Mouse (Mus musculus) limb, embryonic 15.5 days (tissue): Measurements from ENCODE around the gene Cct2. TPM values are rescaled to one million over a fixed set of nuclear protein-coding genes. Genes with fewer than 3 reads are reported as not detected.
A peak's percentile ranks its signal among the peaks of the same experiment; 100 is the strongest.

Experiments
- ATAC-seq: fragments of 200-750 bp; cut with Nextera tagmentation; 2 replicates; pipeline ENCODE4 v1.8.0; 2017; ENCODE audit warnings: low read depth, moderate TSS enrichment; ENCODE audit not compliant: insufficient number of reproducible peaks, low FRiP score, low TSS enrichment
- H3K27ac ChIP-seq: fragments of 300-500 bp; sonication (generic); 2 replicates; pipeline ENCODE4 v1.5.1; 2015; ENCODE audit warnings: moderate library complexity, mild to moderate bottlenecking, inconsistent platforms
- H3K27me3 ChIP-seq: fragments of 300-500 bp; sonication (generic); 2 replicates; pipeline ENCODE4 v1.6.1; 2015; ENCODE audit warnings: inconsistent platforms
- H3K36me3 ChIP-seq: fragments of 300-500 bp; sonication (generic); 2 replicates; pipeline ENCODE4 v1.6.1; 2015; ENCODE audit warnings: inconsistent platforms
- H3K4me1 ChIP-seq: fragments of 300-500 bp; sonication (generic); 2 replicates; pipeline ENCODE4 v1.6.1; 2015; ENCODE audit warnings: inconsistent platforms
- H3K4me2 ChIP-seq: fragments of 300-500 bp; sonication (generic); 2 replicates; pipeline ENCODE4 v1.6.1; 2015; ENCODE audit warnings: mild to moderate bottlenecking, inconsistent platforms
- H3K4me3 ChIP-seq: fragments of 300-500 bp; sonication (generic); 2 replicates; pipeline ENCODE4 v1.5.1; 2015; ENCODE audit warnings: mild to moderate bottlenecking, inconsistent platforms
- H3K9ac ChIP-seq: fragments of 300-500 bp; sonication (generic); 2 replicates; pipeline ENCODE4 v1.6.1; 2015; ENCODE audit warnings: inconsistent platforms
- H3K9me3 ChIP-seq: fragments of 300-500 bp; sonication (generic); 2 replicates; pipeline ENCODE4 v1.6.1; 2016; ENCODE audit warnings: inconsistent platforms
- WGBS: fragments of 180-500 bp; shearing (Covaris S2); methylation state at CpG from one replicate; pipeline ENCODE4 v1.1.7; 2015; 5-methylcytosine and 5-hydroxymethylcytosine counted together
- polyA plus RNA-seq: library from polyadenylated mRNA; unstranded; fragments of >200 nt; fragmentation: Nextera tagmentation; extraction: Ambion mirVana; gene quantifications from 2 replicates; pipeline ENCODE4 v1.2.1, GENCODE M21; 2015

The Cct2 gene
- polyA plus RNA-seq, 1 experiment from 2014 or later, result 210 TPM

- H3K27me3 ChIP-seq, result peaks cover 6% of the 10 kb centered on the region; the same call in 1 of the 2 replicates
- H3K9me3 ChIP-seq, result no peaks in the 10 kb centered on the region
- H3K27ac ChIP-seq, result no peak overlapping the region
- peak; percentile 74 for ATAC-seq
- no peaks in the 10 kb centered on the region for H3K36me3 ChIP-seq
- H3K4me1 ChIP-seq, result peaks cover 12% of the 10 kb centered on the region
- H3K4me2 ChIP-seq, result no peak overlapping the region
- H3K9ac ChIP-seq, result no peak overlapping the region
- 15% methylated on average over 21 of the region's 21 CpGs for WGBS
- no peak overlapping the region for H3K4me3 ChIP-seq
These were observed 42.4 kb downstream of the Cct2 start for GRCm38 (mm10) chr10:117021020-117021754.

- no peaks in the 10 kb centered on the region for H3K27me3 ChIP-seq
- H3K4me2 ChIP-seq, result no peak overlapping the region
- no peak overlapping the region for H3K27ac ChIP-seq
- WGBS, result 60% methylated on average over 7 of the region's 7 CpGs
- ATAC-seq, result no peak
- H3K9me3 ChIP-seq, result no peaks in the 10 kb centered on the region
- no peak overlapping the region for H3K4me3 ChIP-seq
- peaks cover 11% of the 10 kb centered on the region; the same call in 1 of the 2 replicates for H3K4me1 ChIP-seq
- no peaks in the 10 kb centered on the region for H3K36me3 ChIP-seq
- H3K9ac ChIP-seq, result no peak overlapping the region
These were observed 45.3 kb downstream of the Cct2 start for GRCm38 (mm10) chr10:117018281-117018840.

GRCm38 (mm10) chr10:117014565-117014964 lies 49.0 kb downstream of the Cct2 start:
- H3K4me2 ChIP-seq, result no peak overlapping the region
- no peaks in the 10 kb centered on the region for H3K9me3 ChIP-seq
- no peak overlapping the region for H3K27ac ChIP-seq
- no peaks in the 10 kb centered on the region for H3K27me3 ChIP-seq
- H3K9ac ChIP-seq, result no peak overlapping the region
- ATAC-seq, result no peak
- WGBS, result 80% methylated on average over 5 of the region's 5 CpGs
- peaks cover 5% of the 10 kb centered on the region; the same call in 1 of the 2 replicates for H3K4me1 ChIP-seq
- no peak overlapping the region for H3K4me3 ChIP-seq
- H3K36me3 ChIP-seq, result no peaks in the 10 kb centered on the region

DNA sequence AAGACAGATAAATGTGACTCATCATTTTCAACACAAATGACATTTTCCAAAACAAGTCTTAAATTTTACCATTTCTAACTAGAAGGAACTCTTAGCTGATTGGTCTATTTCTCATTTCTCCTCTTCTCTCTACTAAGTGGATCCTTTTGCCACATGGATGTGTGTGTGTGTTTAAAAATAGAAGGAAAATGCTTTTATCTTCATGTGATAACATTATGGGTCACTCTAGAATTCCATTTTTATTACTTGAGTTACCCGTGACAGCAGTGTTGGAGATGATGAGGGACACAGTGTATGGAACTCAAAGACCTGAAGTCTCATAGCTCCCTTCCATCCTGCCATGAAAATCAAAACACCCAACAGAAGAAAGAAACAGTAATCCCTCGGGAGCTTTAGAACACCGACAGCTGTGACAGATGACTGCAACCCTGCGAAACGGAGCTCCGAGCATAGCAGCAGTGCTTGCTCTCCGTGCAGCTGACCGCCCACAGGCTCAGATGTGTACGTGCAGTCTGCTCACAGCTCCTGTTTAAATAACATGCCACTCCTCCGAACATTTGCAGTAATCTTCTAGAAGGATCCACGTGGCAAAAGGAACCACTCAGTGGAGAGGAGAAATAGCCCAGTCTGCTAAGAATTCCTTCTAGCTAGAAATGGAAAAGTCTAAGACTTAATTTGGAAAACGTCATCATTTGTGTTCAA lies 49.8 kb downstream of the Cct2 start:
- H3K36me3 ChIP-seq, result no peaks in the 10 kb centered on the region
- no peak overlapping the region for H3K4me2 ChIP-seq
- no peaks in the 10 kb centered on the region for H3K27me3 ChIP-seq
- 15% methylated on average over 12 of the region's 12 CpGs for WGBS
- ATAC-seq, result peak; percentile 61
- no peak overlapping the region for H3K9ac ChIP-seq
- no peak overlapping the region for H3K4me3 ChIP-seq
- peaks cover 5% of the 10 kb centered on the region; the same call in 1 of the 2 replicates for H3K4me1 ChIP-seq
- no peak overlapping the region for H3K27ac ChIP-seq
- no peaks in the 10 kb centered on the region for H3K9me3 ChIP-seq

GRCm38 (mm10) chr10:117011047-117011446 lies 52.6 kb downstream of the Cct2 start:
- WGBS, result 57% methylated on average over 8 of the region's 8 CpGs
- no peak overlapping the region for H3K4me3 ChIP-seq

DNA sequence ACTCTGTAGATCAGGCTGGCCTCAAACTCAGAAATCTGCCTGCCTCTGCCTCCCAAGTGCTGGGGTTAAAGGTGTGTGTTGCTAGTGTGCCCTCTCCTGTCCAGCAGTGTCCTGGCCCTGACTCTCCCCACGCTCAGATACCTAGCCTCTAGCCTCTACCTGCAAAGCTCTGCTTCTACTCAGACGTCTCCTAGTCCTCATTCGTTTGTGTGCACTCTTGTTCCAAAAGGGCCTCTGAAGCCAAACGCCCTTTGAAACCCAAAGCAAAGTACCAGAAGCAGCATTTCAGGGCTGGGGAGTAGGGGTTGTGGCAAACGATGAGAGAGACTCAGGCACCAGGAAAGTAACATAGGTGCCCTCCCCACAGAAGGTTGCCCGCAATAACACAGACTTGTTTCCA lies 53.9 kb downstream of the Cct2 start:
- ATAC-seq, result no peak
- Histone ChIP-seq H3K36me3 (no peaks in the 10 kb centered on the region), H3K27me3 (no peaks in the 10 kb centered on the region), H3K9me3 (no peaks in the 10 kb centered on the region), H3K9ac (no peak overlapping the region), H3K4me2 (no peak overlapping the region), H3K4me3 (no peak overlapping the region), H3K4me1 (peaks cover 12% of the 10 kb centered on the region; the same call in 1 of the 2 replicates), H3K27ac (no peak overlapping the region)
- WGBS, result 83% methylated on average over 6 of the region's 6 CpGs

More at GRCm38 (mm10) chr10:117011047-117011446, 52.6 kb downstream of the Cct2 start:
- no peak overlapping the region for H3K27ac ChIP-seq
- peaks cover 6% of the 10 kb centered on the region; the same call in 1 of the 2 replicates for H3K4me1 ChIP-seq
- H3K4me2 ChIP-seq, result no peak overlapping the region
- H3K27me3 ChIP-seq, result no peaks in the 10 kb centered on the region
- no peaks in the 10 kb centered on the region for H3K36me3 ChIP-seq
- H3K9me3 ChIP-seq, result no peaks in the 10 kb centered on the region
- no peak overlapping the region for H3K9ac ChIP-seq
- ATAC-seq, result no peak

DNA sequence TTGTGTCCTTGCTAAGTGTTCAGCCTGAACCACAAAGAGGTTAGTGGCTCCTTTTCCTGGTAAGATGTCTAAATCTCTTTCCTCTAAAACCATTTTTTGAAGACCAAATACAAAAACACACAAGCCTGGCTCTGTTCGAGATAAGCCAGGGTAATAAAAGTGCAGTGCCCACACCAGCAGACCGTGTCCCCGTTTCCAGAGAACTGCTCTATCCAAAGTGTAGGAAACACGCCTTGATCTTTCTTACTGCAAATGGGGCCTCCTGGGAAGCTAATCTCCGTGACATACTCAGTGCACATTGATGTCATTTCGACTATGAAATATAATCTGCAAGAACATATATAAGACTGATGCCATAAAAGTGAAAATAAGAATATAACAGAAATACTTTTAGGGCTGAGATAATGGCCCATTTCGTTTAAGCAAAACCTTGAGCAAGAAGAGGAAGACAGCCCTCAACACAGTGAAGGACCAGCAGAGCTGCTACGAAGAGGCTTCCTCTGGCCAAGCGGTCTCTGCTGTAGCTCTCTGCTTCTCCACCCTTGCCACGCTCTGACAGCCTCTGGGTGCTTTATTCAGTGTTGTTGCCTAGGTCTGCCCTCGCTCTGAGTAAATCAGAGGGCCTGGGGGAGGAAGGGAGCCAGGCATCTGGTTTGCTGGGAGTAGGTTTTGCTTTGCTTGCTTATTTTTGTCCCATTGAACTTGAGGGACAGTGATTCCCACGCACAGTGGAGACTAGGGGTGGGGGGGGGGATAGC lies 57.7 kb downstream of the Cct2 start:
- 49% methylated on average over 12 of the region's 12 CpGs for WGBS
- Histone ChIP-seq H3K4me3 (no peak overlapping the region), H3K27me3 (no peaks in the 10 kb centered on the region), H3K4me1 (0 out of 2 replicates have a peak, but pooled peaks cover 14% of the 10 kb centered on the region), H3K36me3 (no peaks in the 10 kb centered on the region), H3K9ac (no peak overlapping the region), H3K27ac (no peak overlapping the region), H3K4me2 (no peak overlapping the region), H3K9me3 (no peaks in the 10 kb centered on the region)
- no peak for ATAC-seq

DNA sequence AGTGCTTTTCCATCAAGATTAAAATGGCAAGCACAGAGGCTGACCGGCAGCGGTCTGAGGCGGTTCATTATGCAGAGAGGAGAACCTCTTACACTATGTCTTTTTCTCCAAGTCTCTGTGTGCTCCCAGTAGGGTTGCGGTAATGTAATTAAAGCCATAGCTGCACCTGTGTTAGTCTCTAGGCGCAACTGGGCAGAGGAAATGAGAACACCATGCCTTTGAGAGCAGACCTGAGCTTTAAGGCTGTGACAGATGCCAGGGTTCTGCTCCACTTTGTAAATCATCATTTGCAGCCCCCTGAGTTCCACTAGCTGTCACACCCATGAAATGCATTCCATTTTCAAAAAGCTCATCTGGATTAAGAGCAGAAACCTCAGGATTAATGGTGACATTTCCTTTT lies 58.9 kb downstream of the Cct2 start:
- no peak overlapping the region for H3K4me3 ChIP-seq
- no peaks in the 10 kb centered on the region for H3K36me3 ChIP-seq
- H3K27ac ChIP-seq, result no peak overlapping the region
- 46% methylated on average over 5 of the region's 5 CpGs for WGBS
- no peak for ATAC-seq
- H3K4me1 ChIP-seq, result 0 out of 2 replicates have a peak, but pooled peaks cover 14% of the 10 kb centered on the region
- no peak overlapping the region for H3K4me2 ChIP-seq
- no peaks in the 10 kb centered on the region for H3K27me3 ChIP-seq
- no peaks in the 10 kb centered on the region for H3K9me3 ChIP-seq
- H3K9ac ChIP-seq, result 0 out of 2 replicates have a peak overlapping the region, but pooled peaks have one; percentile 3

Other genes starting within 250 kb of the Cct2 start
- gene Myrfl, start 166.9 kb downstream of the Cct2 start, polyA plus RNA-seq, result 0.17 and 0.19 TPM in 2 replicates
- gene Rab3ip, start 113.0 kb downstream of the Cct2 start, polyA plus RNA-seq, result 25.0 and 29.2 TPM in 2 replicates
- not detected in 2 replicates for gene Gm10271, start 91.2 kb downstream of the Cct2 start, polyA plus RNA-seq
- 0.90 and 2.6 TPM in 2 replicates for gene Best3, start 77.5 kb downstream of the Cct2 start, polyA plus RNA-seq
- not detected in 2 replicates for gene Lrrc10, start 18.5 kb downstream of the Cct2 start, polyA plus RNA-seq
- gene Frs2, start 84.7 kb upstream of the Cct2 start, polyA plus RNA-seq, result 18.5 and 20.6 TPM in 2 replicates
- 52.5 and 54.9 TPM in 2 replicates for gene Yeats4, start 160.7 kb upstream of the Cct2 start, polyA plus RNA-seq
- not detected in 2 replicates for gene 9530003J23Rik, start 174.9 kb upstream of the Cct2 start, polyA plus RNA-seq
- gene Lyz2, start 218.5 kb upstream of the Cct2 start, polyA plus RNA-seq, result 119 and 143 TPM in 2 replicates
- 0.12 and 0.27 TPM in 2 replicates for gene Lyz1, start 229.1 kb upstream of the Cct2 start, polyA plus RNA-seq